Mouse (Mus musculus) hindbrain, embryonic 15.5 days (tissue): Measurements from ENCODE around the gene Tlr3. TPM values are rescaled to one million over a fixed set of nuclear protein-coding genes. Genes with fewer than 3 reads are reported as not detected.

Experiments used
- polyA plus RNA-seq: library from polyadenylated mRNA; unstranded; fragments of >200 nt; fragmentation: Nextera tagmentation; extraction: Ambion mirVana; gene quantifications from 2 replicates; pipeline ENCODE4 v1.2.1, GENCODE M21; 2015

Tlr3 gene
- polyA plus RNA-seq, 1 experiment from 2014 or later: 0.74 TPM

Other genes with a start within 250 kb of the Tlr3 start
- not detected in 2 replicates for gene F11, start 149.0 kb downstream of the Tlr3 start, polyA plus RNA-seq
- 0.04 TPM in 1 of 2 replicates, not detected in the other for gene Klkb1, start 116.2 kb downstream of the Tlr3 start, polyA plus RNA-seq
- gene Gm45753, start 102.6 kb downstream of the Tlr3 start, polyA plus RNA-seq: not detected in 2 replicates
- gene Cyp4v3, start 77.9 kb downstream of the Tlr3 start, polyA plus RNA-seq: 1.2 and 1.5 TPM in 2 replicates
- gene Fam149a, start 28.8 kb downstream of the Tlr3 start, polyA plus RNA-seq: 12.3 and 13.8 TPM in 2 replicates
- gene Sorbs2, start 96.7 kb upstream of the Tlr3 start, polyA plus RNA-seq: 52.0 and 54.5 TPM in 2 replicates